In genomic region chr6:31213161-31213560, GRCm38 (mm10) we compare ENCODE assay signal across 16 mouse cellular contexts.
"Had no signal": no experiment of that assay in that cellular context is flagged by ENCODE, and none has a peak within 500 bp of the region (broad histone marks: within the 10 kb centered on the region; RNA-seq: fewer than 3 reads in every experiment).

No protein-coding gene starts in this region.

- H3K9me3 ChIP-seq: limb, embryonic 12.5 days; liver, embryonic 15.5 days; midbrain, embryonic 13.5 days; neural tube, embryonic 15.5 days; stomach, embryonic 15.5 days had no signal

- H3K27ac ChIP-seq: limb, embryonic 12.5 days; liver, embryonic 15.5 days; midbrain, embryonic 13.5 days; neural tube, embryonic 15.5 days; stomach, embryonic 15.5 days had no signal

- ATAC-seq: lung, postnatal 0 days; midbrain, embryonic 13.5 days had no signal

- H3K36me3 ChIP-seq: limb, embryonic 12.5 days; liver, embryonic 15.5 days; midbrain, embryonic 13.5 days; neural tube, embryonic 15.5 days; stomach, embryonic 15.5 days had no signal

- H3K4me2 ChIP-seq: limb, embryonic 12.5 days; liver, embryonic 15.5 days; midbrain, embryonic 13.5 days; neural tube, embryonic 15.5 days; stomach, embryonic 15.5 days had no signal

- H3K4me3 ChIP-seq: limb, embryonic 12.5 days; liver, embryonic 15.5 days; midbrain, embryonic 13.5 days; neural tube, embryonic 15.5 days; stomach, embryonic 15.5 days had no signal

- H3K9ac ChIP-seq: limb, embryonic 12.5 days; liver, embryonic 15.5 days; midbrain, embryonic 13.5 days; neural tube, embryonic 15.5 days; stomach, embryonic 15.5 days had no signal

- DNase-seq: kidney, adult 18-20 months; kidney, postnatal 10 days; layer of hippocampus, postnatal 36 days; liver; lung, adult 2 months; lung, postnatal 36 days; retina, postnatal 1 day; right cerebral cortex, postnatal 4 days; spleen, adult 18-20 months; thymus, postnatal 36 days had no signal
